Mouse (Mus musculus) heart, embryonic 11.5 days (tissue): ENCODE results near the gene Pnrc2. TPM values are rescaled to one million over a fixed set of nuclear protein-coding genes. Genes with fewer than 3 reads are reported as not detected.

Source experiments
- ATAC-seq: fragments of 200-750 bp; cut with Nextera tagmentation; replicated peaks from 2 replicates; pipeline ENCODE4 v1.8.0; 2017; ENCODE audit warnings: moderate library complexity; ENCODE audit not compliant: insufficient number of reproducible peaks, low FRiP score, low TSS enrichment
- H3K27ac ChIP-seq: fragments of 300-500 bp; sonication (generic); 2 replicates; pipeline ENCODE4 v1.5.1; 2014; ENCODE audit warnings: mild to moderate bottlenecking, low read depth, low read length
- H3K27me3 ChIP-seq: fragments of 300-500 bp; sonication (generic); 2 replicates; pipeline ENCODE4 v1.6.1; 2014; ENCODE audit warnings: mild to moderate bottlenecking, low read length, mixed read lengths; ENCODE audit not compliant: control insufficient read depth, insufficient read depth
- H3K36me3 ChIP-seq: fragments of 300-500 bp; sonication (generic); 2 replicates; pipeline ENCODE4 v1.6.1; 2014; ENCODE audit warnings: mild to moderate bottlenecking, low read length, moderate library complexity, mixed read lengths; ENCODE audit not compliant: control insufficient read depth, insufficient read depth
- H3K4me1 ChIP-seq: fragments of 300-500 bp; sonication (generic); 2 replicates; pipeline ENCODE4 v1.6.1; 2014; ENCODE audit warnings: low read length; ENCODE audit not compliant: control insufficient read depth, insufficient read depth
- H3K4me2 ChIP-seq: fragments of 300-500 bp; sonication (generic); 2 replicates; pipeline ENCODE4 v1.6.1; 2014; ENCODE audit warnings: mild to moderate bottlenecking, moderate library complexity
- H3K4me3 ChIP-seq: fragments of 300-500 bp; sonication (generic); 2 replicates; pipeline ENCODE4 v1.5.1; 2014; ENCODE audit warnings: low read depth, low read length
- H3K9ac ChIP-seq: fragments of 300-500 bp; sonication (generic); 2 replicates; pipeline ENCODE4 v1.6.1; 2014; ENCODE audit warnings: mild to moderate bottlenecking, low read depth, low read length, moderate library complexity
- H3K9me3 ChIP-seq: fragments of 300-500 bp; sonication (generic); replicated peaks from 2 replicates; pipeline ENCODE4 v1.6.1; 2016; ENCODE audit warnings: low read length; ENCODE audit not compliant: control insufficient read depth
- WGBS: fragments of 180-500 bp; shearing (Covaris S2); extraction: QIAGEN DNeasy Blood & Tissue Kit; methylation state at CpG from one replicate; pipeline ENCODE4 v1.1.7; 2014; ENCODE audit not compliant: insufficient replicate concordance; 5-methylcytosine and 5-hydroxymethylcytosine counted together
- polyA plus RNA-seq: library from polyadenylated mRNA; unstranded; fragments of >200 nt; fragmentation: Nextera tagmentation; extraction: Ambion mirVana; gene quantifications from 2 replicates; pipeline ENCODE4 v1.2.1, GENCODE M21; 2014

Gene Pnrc2
- polyA plus RNA-seq, 1 experiment from 2014 or later, result 138 TPM

DNA sequence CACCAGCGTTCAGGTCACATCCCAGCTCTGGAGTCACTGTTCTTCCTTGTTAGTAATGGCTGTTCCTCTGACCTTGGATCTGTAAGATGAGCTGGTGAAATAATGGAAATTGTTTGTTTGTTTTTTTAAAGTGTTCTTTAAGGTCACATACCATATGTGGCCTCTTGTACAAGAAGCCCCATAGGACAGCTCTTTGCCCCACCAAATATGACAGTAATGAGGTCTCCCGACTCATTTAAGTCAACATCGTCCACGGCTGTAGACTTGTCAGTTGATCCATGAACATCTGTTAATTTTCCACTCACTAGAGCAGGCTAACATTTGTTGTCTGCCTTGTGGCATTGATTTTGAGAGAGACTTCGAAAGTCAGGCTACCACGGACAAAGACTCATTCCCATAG, 5.4 kb upstream of the Pnrc2 start:
- 79% methylated on average over 6 of the region's 6 CpGs for WGBS
- H3K36me3 ChIP-seq, result no peaks in the 10 kb centered on the region
- ATAC-seq, result no peak
- no peaks in the 10 kb centered on the region for H3K27me3 ChIP-seq
- no peak overlapping the region for H3K4me3 ChIP-seq
- no peak overlapping the region for H3K4me2 ChIP-seq
- peaks cover 36% of the 10 kb centered on the region for H3K4me1 ChIP-seq
- H3K9ac ChIP-seq, result no peak overlapping the region
- H3K27ac ChIP-seq, result no peak overlapping the region
- no peaks in the 10 kb centered on the region for H3K9me3 ChIP-seq

DNA sequence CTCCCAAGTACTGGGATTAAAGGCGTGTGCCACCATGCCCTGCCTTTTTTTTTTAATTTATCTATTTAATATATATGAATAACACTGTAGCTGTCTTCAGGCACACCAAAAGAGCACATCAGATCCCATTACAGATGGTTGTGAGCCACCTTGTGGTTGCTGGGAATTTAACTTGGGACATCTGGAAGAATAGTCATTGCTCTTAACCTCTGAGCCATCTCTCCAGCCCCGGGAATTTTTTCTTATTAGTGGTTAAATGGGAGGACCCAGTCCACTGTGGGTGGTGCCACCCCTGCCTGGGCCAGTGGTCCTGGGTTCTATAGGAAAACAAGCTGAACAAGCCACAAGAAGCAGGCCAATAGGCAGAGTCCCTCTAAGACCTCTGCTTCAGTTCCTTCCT, 4.1 kb upstream of the Pnrc2 start:
- Histone ChIP-seq H3K4me2 (no peak overlapping the region), H3K4me3 (no peak overlapping the region), H3K4me1 (peaks cover 31% of the 10 kb centered on the region), H3K27ac (no peak overlapping the region), H3K9me3 (no peaks in the 10 kb centered on the region), H3K9ac (no peak overlapping the region), H3K27me3 (no peaks in the 10 kb centered on the region), H3K36me3 (no peaks in the 10 kb centered on the region)
- no peak for ATAC-seq
- WGBS, result 68% methylated on average over 2 of the region's 2 CpGs

DNA sequence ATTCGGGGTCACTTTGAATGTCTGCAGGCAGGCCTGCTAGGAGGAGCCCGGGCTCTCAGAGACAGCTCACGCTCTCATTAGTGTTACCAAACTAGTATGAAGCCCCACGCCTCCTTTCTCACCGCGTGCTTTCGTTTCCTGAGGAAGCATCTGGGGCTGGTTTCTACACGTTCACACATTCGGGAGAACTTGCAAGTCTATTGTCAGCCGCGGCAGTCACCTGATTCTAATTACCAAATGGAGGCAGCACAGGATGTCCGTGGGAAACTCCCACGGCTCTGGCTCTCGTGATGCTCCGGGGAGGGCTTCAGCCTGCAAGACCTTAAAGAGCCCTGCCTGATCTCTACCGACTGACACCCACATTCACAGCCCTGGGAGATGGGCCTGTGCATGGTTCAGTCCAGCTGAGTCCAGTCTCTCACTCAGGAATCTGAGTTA, 3.0 kb upstream of the Pnrc2 start:
- Histone ChIP-seq H3K9ac (peak overlapping the region; percentile 66), H3K27ac (peak overlapping the region; percentile 80), H3K4me1 (peaks cover 37% of the 10 kb centered on the region), H3K9me3 (no peaks in the 10 kb centered on the region), H3K4me2 (peak overlapping the region; percentile 65), H3K4me3 (peak overlapping the region; percentile 31), H3K27me3 (no peaks in the 10 kb centered on the region), H3K36me3 (peaks cover 8% of the 10 kb centered on the region)
- ATAC-seq, result no peak; the same call in 1 of the 2 replicates
- WGBS, result 2% methylated on average over 16 of the region's 16 CpGs

GRCm38 (mm10) chr4:135875991-135876582, 2.4 kb upstream of the Pnrc2 start:
- peak overlapping the region; percentile 66 for H3K9ac ChIP-seq
- peaks cover 11% of the 10 kb centered on the region for H3K36me3 ChIP-seq
- H3K4me3 ChIP-seq, result peak overlapping the region; percentile 31
- H3K27me3 ChIP-seq, result no peaks in the 10 kb centered on the region
- H3K4me2 ChIP-seq, result peak overlapping the region; percentile 65
- no peak for ATAC-seq
- 6% methylated on average over 9 of the region's 9 CpGs for WGBS
- peaks cover 40% of the 10 kb centered on the region for H3K4me1 ChIP-seq
- H3K27ac ChIP-seq, result peak overlapping the region; percentile 80
- no peaks in the 10 kb centered on the region for H3K9me3 ChIP-seq

DNA sequence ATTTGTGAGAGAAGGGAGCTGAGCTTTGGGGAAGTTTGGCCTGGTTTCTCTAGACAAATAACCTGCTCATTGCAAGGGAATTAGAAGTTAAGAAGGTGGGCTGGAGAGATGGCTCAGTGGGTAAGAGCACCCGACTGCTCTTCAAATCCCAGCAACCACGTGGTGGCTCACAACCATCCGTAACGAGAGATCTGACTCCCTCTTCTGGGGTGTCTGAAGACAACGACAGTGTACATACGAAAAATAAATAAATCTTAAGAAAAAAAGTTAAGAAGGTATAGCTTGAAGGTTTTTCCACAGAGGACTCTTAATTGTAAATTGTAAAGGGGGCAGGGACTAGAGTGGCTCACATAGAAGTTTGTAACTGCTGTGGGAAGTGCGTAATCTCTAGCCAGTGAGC, 1.9 kb upstream of the Pnrc2 start:
- H3K9ac ChIP-seq, result peak overlapping the region; percentile 66
- ATAC-seq, result no peak
- no peaks in the 10 kb centered on the region for H3K9me3 ChIP-seq
- peak overlapping the region; percentile 65 for H3K4me2 ChIP-seq
- H3K4me1 ChIP-seq, result peaks cover 40% of the 10 kb centered on the region
- H3K27ac ChIP-seq, result peak overlapping the region; percentile 80
- no peak overlapping the region for H3K4me3 ChIP-seq
- H3K36me3 ChIP-seq, result peaks cover 11% of the 10 kb centered on the region
- no peaks in the 10 kb centered on the region for H3K27me3 ChIP-seq
- WGBS, result 38% methylated on average over 7 of the region's 7 CpGs

GRCm38 (mm10) chr4:135874564-135875535, 1.2 kb upstream of the Pnrc2 start:
- no peak overlapping the region for H3K4me3 ChIP-seq
- H3K4me1 ChIP-seq, result peaks cover 40% of the 10 kb centered on the region
- H3K36me3 ChIP-seq, result peaks cover 11% of the 10 kb centered on the region
- H3K9ac ChIP-seq, result peak overlapping the region; percentile 95
- 85% methylated on average over 10 of the region's 10 CpGs for WGBS
- H3K27me3 ChIP-seq, result no peaks in the 10 kb centered on the region
- H3K4me2 ChIP-seq, result peak overlapping the region; percentile 77
- no peaks in the 10 kb centered on the region for H3K9me3 ChIP-seq
- H3K27ac ChIP-seq, result peak overlapping the region; percentile 100
- ATAC-seq, result no peak

DNA sequence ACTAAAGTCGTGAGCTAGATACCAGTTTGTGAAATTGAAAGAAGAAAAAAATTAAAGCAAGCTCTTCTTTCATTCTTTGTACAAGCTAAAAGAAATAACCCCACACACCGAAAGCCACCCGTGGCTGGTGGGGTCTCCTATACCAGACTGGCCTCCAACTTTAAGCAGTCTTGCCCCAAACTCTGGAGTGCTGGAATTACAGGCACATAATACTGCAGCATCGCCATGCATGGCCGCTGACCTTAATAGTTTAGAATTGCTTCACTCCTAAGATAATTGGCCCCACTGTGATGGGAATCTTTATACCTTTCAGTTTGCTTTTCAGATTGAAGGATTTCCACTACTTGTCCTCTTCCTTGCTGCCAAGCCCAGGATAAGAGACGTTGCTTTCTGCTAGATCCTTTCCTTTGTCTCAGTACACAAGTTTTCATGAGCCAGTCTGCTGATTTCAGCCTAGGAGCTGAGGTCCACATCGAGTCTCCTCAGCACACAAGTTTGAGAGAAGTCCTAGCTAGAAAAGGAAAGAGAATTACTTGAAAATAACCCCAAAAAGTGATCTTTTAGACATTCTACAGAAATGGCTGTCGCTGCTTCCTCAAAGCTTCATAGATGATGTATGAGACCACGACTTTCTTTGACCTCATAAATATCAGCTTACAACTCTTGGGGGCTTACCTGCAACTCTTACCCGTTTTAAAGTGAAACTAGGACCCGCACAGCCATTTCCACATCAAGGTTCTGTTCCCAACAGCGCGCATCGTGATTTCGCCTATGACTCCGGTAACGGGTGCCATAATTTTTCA, 860 bp downstream of the Pnrc2 start:
- WGBS, result 12% methylated on average over 17 of the region's 17 CpGs
- Histone ChIP-seq H3K9ac (peak overlapping the region; percentile 95), H3K27ac (peak overlapping the region; percentile 100), H3K9me3 (no peaks in the 10 kb centered on the region), H3K4me1 (peaks cover 40% of the 10 kb centered on the region), H3K4me2 (peak overlapping the region; percentile 77), H3K36me3 (peaks cover 11% of the 10 kb centered on the region), H3K4me3 (peak overlapping the region; percentile 75), H3K27me3 (no peaks in the 10 kb centered on the region)
- ATAC-seq, result no peak

- peak overlapping the region; percentile 41 for H3K27ac ChIP-seq
- peak overlapping the region; percentile 75 for H3K4me3 ChIP-seq
- no peaks in the 10 kb centered on the region for H3K9me3 ChIP-seq
- H3K9ac ChIP-seq, result peak overlapping the region; percentile 95
- peaks cover 38% of the 10 kb centered on the region for H3K4me1 ChIP-seq
- H3K4me2 ChIP-seq, result peak overlapping the region; percentile 77
- no peak for ATAC-seq
- H3K36me3 ChIP-seq, result peaks cover 11% of the 10 kb centered on the region
- 49% methylated on average over 3 of the region's 3 CpGs for WGBS
- no peaks in the 10 kb centered on the region for H3K27me3 ChIP-seq
Measured at GRCm38 (mm10) chr4:135872015-135872414, 1.6 kb downstream of the Pnrc2 start.
